Mouse (Mus musculus) mature B cell (primary cell): ENCODE data around the gene Tmem254b.
"Not testable (repeated sequence)": the region's sequence is repeated elsewhere in the genome, so short reads cannot be mapped to it uniquely, and the experiment has no call there.

Source experiments
- in situ Hi-C: fragments of 300-500 bp; cut with MboI; formaldehyde crosslinking; loops from 2 replicates; pipeline ENCODE4 v1.14.3; 2019

Gene Tmem254b

DNA sequence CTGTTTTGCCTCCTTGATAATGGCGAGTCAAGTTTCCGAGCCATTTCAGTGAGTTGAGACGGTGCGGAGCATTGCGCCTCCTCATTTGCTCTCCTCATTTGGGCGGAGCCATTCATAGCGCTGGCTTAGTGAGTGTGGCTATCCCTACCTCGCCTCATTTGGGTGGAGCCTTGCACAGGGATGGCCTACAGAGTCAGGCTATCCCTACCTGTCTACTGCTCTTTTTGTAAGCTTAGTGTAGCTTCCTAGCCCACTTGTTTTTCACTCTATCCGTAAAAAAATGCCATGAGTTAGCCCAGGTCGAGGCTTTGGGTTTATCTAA is at the start of gene Tmem254b:
TSS of gene Tmem254b (minus strand) at position 116 of the 322 bp plus-strand sequence.
- in situ Hi-C loops = not testable (repeated sequence)

DNA sequence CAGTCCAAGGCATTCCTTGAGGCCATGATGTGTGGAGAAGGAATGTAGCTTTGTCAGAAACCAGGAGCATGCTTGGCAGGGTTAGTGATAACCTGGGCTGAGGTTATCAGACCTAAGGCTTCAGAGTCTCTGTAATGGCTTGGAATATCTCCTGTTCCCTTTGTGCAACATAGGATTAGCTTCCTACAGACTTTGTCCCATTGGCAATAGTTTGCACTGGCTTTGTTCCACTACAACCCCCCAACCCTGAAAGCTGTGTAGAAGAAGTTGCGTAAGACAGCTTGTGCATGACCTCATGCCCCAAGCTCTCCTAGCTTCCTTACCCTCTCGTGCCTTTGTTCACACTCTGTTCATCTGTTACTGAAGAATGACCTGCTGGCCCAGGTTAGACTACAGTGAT is 30.3 kb upstream of the Tmem254b start:
- in situ Hi-C loops = not testable (repeated sequence)

DNA sequence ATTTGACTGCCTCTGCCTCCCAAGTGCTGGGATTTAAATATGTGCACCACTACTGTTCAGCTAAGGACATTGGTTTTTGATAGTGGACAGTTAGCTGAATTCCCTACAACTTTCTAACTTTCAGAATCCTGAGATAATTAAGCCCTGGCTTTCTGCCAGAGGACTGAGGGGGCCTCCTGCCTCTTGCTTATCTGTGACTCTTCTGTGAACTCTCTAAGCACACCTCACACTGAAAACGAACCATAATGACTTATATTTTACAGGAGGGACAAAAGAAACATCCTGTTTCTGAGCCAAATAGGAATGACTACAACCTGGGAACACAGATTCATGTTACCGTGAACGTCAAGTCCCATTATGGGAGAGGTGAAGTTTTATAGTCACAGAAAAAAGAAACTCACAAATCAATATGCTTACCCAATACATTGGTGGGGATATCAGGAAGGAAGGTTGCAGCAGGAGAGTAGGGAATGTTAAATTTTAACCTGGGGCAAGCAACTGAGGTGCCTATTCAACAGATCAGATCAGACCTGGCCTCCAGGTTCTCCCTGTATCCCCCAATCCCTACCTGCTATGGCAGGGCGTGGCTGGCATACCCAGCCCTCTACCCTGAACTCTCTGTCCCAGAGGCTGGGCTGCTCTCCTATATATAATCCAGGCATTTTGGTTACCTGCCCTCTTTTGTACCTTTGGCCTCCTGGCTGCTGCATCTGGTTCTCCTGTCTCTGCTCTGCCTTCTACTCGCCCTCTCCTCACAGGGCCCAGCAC is 9.6 kb upstream of the Tmem254b start:
- in situ Hi-C loops = not testable (repeated sequence)

- in situ Hi-C loops = not testable (repeated sequence)
Measured at GRCm38 (mm10) chr14:26206197-26206925, 480 bp downstream of the Tmem254b start.

GRCm38 (mm10) chr14:26197851-26198250 is 9.0 kb downstream of the Tmem254b start:
- in situ Hi-C loops = not testable (repeated sequence)

DNA sequence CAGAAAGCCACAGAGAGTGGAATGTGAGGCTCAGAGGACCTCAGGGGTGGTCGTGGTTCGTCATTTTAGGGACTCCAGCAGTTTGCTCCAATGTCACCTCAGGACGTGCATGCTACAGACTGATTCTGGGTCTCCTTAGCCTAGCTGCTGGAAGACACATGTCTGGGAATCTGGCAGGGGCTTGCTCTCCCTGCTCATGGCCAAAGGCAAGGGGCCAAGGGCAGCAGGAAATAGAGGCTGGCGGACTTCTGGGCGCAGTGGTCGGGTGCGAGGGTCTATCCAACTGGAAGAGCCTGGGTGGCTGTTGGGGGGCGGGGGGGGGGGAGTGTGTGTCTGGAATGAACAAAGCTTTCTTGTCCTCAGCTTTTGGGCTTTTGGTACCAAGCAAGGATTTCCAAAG is 18.5 kb downstream of the Tmem254b start:
- in situ Hi-C loops = not testable (repeated sequence)

GRCm38 (mm10) chr14:26186638-26187037 is 20.2 kb downstream of the Tmem254b start:
- in situ Hi-C loops = not testable (repeated sequence)

- in situ Hi-C loops = not testable (repeated sequence)
Measured at GRCm38 (mm10) chr14:26182380-26182779, 24.5 kb downstream of the Tmem254b start, which contains the start of gene Plac9b. Plac9b (minus strand) TSS chr14:26182480.

- in situ Hi-C loops = not testable (repeated sequence)
Measured at GRCm38 (mm10) chr14:26181660-26182059, 25.2 kb downstream of the Tmem254b start.

DNA sequence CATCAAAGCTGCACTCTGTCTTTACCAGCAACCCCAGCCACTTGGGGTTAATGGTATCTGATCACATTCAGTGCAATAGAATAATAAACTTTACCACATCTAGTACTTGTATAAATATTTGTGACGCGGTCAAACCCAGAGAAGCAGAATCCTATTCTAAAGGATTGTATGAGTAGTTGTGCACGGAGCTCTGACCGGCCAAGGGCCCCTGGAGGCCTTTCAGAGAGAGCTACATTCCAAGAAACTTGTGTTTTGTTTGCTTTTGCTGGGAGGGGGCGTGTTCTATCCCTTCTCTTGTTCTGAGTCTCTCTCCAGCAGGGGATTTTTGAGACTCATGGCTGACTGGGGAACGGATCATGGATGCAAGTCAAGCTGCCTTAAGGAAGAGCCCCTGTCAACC is 31.8 kb downstream of the Tmem254b start:
- in situ Hi-C loops = not testable (repeated sequence)

DNA sequence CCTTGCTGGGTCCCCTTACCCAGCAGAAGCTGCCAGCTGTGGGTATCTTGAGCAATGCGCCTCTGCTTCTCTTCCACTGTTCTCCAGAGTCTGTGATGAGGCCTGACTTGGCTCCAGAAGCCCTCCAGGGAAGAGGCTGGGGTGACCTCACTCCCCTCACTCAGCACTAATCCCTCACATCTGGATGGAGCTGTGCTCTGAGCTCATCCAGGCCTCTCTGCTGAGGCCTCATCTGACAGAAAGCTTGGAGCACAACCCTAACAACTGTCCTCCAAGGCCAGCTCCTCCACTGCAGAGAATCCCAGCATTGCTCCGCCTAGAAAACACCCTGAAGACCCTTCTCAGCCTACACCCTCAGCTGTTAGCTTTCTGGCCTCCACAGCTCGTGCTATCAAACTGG is 32.9 kb downstream of the Tmem254b start:
- in situ Hi-C loops = not testable (repeated sequence)

DNA sequence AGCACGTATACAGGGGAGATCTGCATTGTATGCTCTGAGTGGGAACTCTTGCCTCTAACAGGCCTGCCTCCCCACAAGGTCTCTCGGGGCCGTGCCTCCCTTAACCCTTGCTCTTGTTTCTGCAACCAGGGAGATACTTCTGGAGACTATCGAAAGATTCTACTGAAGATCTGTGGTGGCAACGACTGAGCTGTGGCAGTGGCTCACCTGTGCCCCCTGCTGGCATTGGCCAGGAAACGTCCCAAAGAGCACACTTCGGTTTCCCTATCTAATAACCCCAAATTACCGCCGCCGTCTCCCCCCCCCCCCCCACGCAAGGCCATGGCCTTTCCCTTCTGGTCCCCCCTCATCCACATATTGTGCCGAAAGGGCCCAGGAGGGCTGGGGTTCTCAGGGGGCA is 41.6 kb downstream of the Tmem254b start:
- in situ Hi-C loops = not testable (repeated sequence)

- in situ Hi-C loops = not testable (repeated sequence)
Measured at GRCm38 (mm10) chr14:26162423-26162822, 44.4 kb downstream of the Tmem254b start.

- in situ Hi-C loops = not testable (repeated sequence)
Measured at GRCm38 (mm10) chr14:26161156-26161555, 45.7 kb downstream of the Tmem254b start.

DNA sequence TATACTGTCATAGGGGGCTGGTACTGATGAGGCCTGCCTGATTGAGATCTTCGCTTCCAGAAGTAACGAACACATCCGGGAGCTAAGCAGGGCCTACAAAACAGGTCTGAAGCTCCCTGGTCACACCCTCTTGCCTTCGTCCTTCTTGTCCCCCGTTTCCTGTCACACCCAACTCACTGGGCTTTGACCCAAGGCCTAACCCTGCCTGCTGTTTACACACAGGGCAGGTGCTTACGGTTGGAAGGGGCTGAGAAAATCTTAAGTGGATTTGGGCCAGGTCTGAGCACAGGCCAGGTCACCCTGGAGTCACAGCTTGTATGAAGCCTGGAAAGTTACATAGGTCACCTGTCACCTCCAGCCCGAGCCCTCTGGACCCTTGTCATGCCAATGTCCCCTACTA is 50.8 kb downstream of the Tmem254b start:
- in situ Hi-C loops = not testable (repeated sequence)
